Mouse (Mus musculus): Measurements from ENCODE around the gene Rabgap1l.

The Rabgap1l gene

DNA sequence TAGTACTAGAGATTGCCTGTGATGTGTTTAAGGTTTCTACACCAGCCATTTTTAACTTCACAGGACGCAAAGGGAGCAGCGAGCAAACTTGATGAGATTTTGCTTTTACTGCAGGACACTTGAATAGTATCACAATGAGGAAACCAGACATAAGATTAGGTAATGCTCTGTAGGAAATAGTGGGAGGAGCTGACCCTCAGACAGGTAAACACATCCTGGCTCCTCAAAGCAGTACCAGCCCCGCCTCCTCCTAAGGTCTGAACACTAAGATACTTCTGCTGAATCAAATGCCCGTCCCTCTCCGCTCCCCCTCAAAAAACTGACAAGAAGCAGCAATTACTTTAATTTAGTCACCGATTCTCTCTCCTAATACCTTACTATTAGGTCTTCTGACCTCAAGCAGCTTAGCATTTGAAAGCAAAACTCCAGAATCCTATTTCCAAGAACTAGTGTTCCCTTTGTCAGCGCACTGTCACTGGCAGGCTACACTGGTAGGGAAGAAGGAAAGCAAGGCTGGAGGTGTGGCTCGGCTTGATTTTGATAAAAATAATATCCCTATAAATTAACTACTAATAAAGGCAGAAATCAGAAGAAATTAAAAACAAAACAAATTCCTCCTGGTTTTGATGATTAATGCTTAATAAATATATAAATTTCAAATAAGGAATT is 474.8 kb downstream of the Rabgap1l start:
- DNase-seq (ENCODE audit: low read depth in 1 of 2, low spot score in 2 of 2): no peak

DNA sequence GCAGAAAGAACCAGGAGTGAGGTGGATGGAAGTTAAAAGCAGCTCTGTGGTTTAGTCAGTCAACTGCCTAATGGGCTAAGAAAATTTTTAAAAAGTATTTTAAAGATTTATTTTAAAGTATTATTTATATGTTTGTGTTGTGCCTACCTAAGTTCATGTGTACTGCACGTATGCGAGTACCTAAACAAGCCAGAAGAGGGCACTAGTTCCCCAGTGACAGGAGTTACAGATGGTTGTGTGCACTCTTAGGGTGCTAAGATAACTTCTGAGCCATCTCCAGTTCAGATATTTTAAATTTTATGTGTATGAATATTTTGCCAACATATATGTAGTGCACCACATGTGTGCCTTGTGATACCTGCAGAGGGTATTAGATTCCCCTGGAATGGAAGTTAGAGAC is 476.8 kb downstream of the Rabgap1l start:
- DNase-seq (ENCODE audit: low read depth in 1 of 2, low spot score in 2 of 2): no peak

DNA sequence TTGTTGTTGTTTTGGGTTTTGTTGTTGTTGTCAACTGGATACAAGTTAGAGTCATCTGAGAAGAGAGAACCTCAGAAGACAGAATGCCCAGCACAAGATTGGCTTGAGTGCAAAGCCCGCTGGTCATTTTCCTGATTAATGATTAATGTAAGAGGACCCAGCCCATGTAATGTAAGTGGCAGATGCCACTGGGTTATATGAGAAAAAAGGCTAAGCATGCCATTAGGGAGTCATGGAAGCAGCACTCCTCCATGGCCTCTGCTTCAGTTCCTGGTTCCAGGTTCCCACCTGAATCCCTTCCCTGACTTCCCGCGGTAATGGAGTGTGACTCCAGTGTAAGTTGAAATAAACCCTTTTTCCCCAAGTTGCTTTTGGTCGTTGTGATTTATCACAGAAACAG is 480.4 kb downstream of the Rabgap1l start:
- DNase-seq (ENCODE audit: low read depth in 1 of 2, low spot score in 2 of 2): no peak

DNA sequence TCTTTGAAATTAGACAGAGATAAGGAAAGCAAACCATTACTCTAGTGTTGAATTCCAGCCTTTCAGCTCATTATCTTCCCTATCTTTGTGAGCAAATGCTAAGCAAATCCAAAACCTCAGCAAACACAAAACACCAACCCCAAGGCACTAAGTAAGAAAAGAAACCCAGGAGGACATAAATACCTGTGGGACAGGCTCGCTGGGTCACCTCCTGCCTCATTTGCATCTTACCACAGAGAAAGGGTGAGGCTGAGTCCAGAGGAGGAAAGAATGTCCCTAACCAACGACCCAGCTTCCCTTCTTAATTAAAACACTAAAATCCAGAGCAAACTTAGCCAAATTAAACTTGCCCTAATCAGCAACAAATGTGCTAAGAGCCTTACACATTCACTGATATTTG is 481.1 kb downstream of the Rabgap1l start:
- no peak for DNase-seq (ENCODE audit: low read depth in 1 of 2, low spot score in 2 of 2)

DNA sequence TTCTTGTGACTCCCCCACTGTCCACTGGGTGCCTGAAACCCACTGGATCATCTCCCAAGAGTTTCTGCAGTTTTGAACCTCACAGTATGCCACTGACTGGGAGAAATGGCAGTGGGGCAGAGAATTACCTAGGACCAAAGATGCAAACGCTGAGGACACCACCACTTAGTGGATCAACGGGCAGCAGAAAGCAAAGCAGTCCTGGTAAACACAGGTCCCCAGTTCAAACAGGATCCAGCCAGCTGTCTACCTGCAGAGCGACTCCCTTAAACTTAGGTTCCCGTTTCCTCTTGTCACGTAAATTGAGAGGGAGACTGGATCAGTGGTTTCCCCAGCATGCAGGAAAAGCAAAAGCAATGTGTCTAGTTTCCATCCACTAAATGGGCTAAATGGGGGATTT is 483.1 kb downstream of the Rabgap1l start:
- DNase-seq (ENCODE audit: low read depth in 1 of 2, low spot score in 2 of 2): no peak

DNA sequence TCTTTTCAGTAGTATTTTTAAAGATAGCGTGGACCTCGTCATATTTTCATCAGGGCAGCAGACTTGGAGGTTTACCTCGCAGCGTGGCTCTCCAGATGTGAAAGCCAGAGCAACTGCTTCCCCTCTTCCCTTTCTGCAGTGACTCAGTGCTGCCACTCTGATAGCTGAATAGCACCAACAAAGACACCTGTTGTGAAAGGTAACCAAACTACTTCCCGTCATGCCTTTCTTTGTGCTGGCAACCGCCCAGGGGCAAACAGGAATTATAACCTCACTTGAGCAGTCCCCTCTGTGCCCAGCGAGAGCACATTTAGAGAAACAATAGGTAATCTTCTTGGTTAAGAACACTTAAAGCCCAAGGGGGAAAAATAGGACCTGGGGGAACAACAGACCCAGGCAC is 484.0 kb downstream of the Rabgap1l start:
- DNase-seq (ENCODE audit: low read depth in 1 of 2, low spot score in 2 of 2): peak in 1 of 2 experiments; percentile 15

DNA sequence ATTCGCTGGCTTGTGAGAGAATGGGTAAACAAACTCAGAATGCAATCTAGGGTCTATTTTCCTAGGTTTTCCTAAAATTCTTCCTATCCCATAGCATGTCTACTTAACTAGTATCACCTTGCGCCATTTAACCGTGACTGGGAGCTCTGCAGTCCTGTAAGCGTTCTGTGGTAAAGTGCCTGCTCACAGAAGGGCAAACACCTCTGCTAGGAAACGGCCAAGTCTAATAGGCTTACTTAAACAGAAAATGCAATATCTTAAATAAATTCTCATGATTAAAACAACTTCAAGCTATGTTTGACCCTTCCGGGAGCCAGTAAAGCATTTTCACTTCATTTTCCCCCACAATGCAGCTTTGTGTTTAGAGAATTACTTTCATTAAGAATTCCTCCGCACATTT is 484.5 kb downstream of the Rabgap1l start:
- DNase-seq (ENCODE audit: low read depth in 1 of 2, low spot score in 2 of 2): no peak

DNA sequence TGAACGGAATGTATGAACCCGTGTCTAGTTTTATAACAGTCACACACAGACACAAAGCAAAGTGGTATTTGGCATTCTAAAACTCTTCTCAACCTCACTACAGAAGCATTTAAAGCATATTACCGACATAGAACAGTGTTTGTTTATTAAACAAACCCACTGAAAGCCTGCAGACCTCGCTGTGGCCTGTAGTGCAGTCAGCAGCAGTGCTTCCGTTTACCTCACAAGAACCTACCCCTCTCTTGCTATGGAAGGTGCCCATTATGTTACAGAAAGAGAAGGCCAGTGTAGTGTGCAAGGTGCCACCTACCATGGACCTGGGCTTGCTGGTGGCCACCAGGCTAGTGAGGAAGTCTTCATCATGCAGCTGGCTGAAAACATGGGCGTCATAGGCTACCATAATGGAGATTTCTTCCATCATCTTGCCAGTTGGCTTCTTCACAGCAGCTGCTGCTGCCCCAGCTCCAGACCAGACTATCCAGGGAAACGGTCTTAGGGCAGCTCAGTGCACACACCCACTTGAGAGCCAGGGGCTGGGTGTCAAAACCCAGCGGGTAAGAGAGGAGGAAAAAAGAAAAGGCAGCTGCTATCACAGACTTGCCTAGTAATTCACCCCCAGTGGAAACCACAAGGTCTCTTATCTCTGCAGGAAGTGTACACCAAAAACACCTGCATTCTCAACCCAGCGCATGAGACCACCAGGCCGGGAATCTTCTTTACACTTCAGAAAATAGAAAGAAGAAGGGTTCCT is 486.0 kb downstream of the Rabgap1l start:
- DNase-seq (ENCODE audit: low read depth in 1 of 2, low spot score in 2 of 2): no peak

DNA sequence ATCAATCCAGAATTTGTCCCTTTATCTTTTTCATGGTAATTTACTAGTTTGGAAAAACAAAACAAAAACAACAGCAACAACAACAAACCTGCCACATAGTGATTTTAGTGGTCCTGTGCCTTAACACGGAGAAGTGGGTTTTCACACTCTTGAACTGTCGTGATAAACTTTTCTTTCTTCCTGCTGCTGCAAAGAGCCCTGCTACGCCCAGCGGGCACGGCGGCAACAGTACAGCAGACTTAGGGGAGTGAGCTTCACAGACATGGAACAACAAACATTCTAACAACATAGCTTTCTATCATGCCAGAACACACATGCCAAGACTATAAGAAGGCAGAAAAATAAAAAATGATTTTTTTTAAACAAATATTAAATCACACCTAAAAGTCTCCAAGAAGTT is 486.7 kb downstream of the Rabgap1l start:
- DNase-seq (ENCODE audit: low read depth in 1 of 2, low spot score in 2 of 2): no peak

DNA sequence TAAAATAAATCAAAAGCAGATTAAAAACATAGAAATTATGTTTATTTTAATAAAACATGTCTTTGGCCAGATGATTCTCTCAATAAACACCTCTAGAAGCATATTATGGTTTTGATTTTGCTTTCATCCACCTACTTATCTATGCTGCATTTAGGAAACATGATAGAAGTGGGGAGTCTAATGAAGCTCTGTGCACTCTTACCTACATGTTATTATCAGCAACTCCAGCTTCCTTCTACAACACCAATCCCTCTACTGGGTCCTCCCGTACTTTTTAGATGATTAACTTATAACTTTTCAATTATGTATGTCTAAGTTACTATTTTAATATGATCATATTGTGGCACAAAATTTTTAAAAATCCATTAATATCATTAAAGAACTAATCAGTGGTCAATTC is 487.2 kb downstream of the Rabgap1l start:
- DNase-seq (ENCODE audit: low read depth in 1 of 2, low spot score in 2 of 2): no peak

DNA sequence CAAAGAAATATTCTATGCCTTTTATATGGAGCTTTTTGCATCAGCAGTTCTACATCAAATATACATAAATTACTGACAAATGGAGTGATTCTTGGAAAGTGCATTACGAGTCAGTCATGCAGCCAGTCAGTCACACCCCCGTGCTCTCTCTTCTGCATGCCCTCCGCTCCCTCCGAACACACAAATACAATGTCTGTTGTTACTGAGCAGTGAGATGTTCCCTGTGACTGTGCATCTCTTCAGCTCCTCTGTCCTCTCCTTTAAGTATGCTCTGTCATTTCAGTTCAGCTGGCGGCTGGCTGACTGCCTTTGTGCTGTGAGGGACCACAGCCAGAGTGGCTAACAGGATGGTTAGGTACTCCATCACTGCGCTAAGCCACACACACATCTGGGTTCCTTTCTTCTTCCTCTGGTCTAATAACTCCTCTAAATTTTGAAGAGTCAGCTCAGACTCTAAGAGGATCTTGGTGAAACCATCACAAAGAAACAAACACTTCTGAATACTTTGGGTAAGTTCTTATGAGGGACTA is 488.0 kb downstream of the Rabgap1l start:
- no peak for DNase-seq (ENCODE audit: low read depth in 1 of 2, low spot score in 2 of 2)

DNA sequence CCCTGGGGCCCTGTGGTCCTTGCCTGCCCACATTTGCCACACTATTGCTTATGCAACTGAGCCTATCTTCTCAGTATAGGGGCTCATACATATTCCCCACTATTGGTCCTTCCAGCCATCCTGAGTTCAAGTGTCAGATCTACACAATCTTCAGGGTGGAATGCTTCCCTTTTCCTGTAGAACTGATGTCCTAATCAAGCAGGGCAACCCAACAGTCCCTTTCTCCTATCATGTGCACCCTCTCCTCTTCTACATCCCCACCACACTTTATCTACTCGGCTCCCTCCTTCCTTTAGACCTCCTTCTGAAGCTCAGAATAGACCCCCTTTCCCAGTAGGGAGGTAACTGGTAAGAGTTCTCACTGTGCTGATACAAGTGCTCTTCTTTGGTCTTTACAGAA is 490.7 kb downstream of the Rabgap1l start:
- no peak for DNase-seq (ENCODE audit: low read depth in 1 of 2, low spot score in 2 of 2)

DNA sequence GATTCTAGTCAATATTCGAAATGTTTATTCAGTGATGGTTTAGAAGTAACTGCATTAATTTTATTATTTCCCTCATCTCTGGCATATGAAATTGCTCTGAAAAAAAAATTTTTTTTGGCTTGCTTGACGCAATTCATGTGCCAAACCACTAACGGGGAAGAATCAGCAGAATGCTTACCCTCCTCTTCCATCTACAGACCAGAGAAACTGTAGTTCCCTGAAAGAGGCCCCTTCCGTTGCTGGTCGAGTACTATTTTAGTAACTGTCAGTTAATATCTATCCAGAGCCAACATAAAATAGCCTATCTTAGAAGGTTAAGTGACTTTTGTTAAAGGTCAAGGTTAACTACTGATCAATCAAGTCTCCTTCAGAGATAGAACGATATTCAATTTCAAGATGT is 491.9 kb downstream of the Rabgap1l start:
- no peak for DNase-seq (ENCODE audit: low read depth in 1 of 2, low spot score in 2 of 2)

DNA sequence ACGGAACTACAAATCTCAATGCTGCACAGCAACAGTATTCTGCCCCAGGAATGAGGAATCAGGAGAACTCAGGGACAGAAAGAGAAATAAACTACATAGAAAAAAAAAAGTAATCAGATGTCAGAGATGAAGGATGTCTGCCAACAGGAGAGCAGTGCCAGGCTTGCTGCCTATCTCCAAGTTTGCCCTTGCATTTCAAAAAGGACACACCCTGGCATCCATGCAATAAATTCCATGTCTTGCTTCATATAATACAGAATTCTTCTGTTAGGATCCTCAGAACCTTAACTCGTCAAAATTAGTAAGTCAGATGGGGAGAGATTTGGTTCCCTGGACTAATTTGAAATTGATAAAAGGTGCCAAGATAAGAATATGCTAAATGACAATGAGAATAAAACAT is 492.3 kb downstream of the Rabgap1l start:
- no peak for DNase-seq (ENCODE audit: low read depth in 1 of 2, low spot score in 2 of 2)

DNA sequence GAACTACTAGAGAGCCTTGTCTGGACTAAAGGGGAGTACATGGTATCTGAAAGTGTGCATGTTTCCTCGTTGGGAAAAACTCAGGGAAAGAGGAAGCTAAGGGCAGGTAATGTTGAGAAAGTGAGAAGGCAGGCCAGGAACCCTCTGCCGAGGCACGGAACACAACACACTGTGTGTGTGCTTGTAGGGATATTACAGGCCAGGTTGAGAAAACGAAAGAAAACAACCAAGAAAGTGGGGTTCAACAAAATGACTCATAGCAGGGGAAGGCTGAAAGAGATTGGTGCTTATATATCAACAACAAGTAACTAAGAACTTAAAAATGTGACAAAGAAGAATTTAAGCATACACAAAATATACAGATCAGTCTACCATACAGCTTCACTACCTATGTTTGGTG is 493.0 kb downstream of the Rabgap1l start:
- DNase-seq (ENCODE audit: low read depth in 1 of 2, low spot score in 2 of 2): no peak

DNA sequence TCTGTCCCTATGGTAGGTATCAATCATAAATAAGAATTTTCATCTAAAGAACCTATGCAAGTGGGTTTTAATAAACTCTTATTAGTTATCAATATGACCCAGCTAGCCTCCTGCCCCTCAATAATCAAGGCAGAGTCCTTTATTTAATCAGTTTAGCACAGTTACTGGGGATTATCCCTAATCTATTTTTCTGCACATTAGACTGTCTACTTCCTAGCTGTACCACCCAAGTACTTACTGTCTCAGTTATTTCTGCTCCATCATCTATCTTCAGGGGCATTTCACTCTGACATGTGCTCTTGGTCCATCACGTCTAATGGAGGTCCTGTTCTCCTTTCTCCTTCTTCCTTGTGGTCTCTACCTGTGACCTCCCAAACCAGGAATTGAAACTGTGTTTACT is 494.1 kb downstream of the Rabgap1l start:
- DNase-seq (ENCODE audit: low read depth in 1 of 2, low spot score in 2 of 2): no peak

DNA sequence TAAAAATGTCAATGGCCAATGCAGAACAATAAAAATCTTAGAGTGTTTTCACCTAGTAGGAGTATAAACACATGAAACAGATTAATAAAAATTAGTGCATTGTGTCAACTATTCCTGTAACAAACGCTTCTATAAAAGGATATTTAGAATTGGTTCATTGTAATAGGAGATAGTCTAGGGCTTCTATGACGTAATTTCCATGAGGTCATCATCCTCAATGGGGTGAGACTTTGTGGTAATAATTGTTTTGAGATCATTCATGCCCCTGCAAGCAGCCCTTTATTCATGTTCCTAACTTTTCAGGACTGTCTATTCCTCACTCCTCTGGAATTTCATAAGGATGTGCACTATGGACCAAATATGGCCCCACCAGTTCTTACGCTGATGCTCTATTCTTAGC is 495.3 kb downstream of the Rabgap1l start:
- no peak for DNase-seq (ENCODE audit: low read depth in 1 of 2, low spot score in 2 of 2)

DNA sequence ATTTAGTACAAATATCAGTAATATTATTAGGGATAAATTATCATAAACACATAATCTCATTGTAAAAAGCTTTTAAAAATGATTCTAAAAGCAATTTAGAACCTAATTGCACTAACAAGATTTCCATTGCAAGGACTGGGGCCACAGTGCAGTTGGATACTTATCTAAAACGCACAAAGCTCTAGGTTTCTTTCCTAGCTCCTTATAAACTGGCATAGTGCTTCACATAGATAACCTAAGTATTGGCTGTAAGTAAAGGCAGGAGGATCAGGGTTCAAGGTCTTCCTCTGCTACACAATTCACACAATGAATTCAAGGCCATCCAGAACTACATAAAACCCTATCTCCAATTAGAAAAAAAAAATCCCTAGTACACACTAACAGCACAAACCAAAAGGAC is 497.7 kb downstream of the Rabgap1l start:
- DNase-seq (ENCODE audit: low read depth in 1 of 2, low spot score in 2 of 2): no peak

DNA sequence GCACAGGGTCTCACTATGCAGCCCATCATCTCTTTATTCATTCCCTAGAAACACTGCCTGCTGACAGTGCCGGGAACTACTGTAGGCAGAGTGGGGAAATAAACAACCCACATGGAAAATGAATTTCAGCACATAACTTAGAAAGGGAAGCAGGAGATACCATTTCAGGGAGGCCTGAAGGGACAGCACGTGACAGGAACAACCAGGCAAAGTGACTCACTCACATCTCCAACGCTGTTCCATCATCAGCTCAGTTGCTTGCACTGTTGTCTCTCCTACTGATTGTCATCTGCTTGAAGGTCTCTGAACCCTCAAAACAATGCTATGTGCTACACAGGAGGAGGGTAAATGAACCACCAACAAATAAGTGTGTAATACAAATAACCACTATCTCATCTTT is 499.5 kb downstream of the Rabgap1l start:
- DNase-seq (ENCODE audit: low read depth in 1 of 2, low spot score in 2 of 2): no peak

DNA sequence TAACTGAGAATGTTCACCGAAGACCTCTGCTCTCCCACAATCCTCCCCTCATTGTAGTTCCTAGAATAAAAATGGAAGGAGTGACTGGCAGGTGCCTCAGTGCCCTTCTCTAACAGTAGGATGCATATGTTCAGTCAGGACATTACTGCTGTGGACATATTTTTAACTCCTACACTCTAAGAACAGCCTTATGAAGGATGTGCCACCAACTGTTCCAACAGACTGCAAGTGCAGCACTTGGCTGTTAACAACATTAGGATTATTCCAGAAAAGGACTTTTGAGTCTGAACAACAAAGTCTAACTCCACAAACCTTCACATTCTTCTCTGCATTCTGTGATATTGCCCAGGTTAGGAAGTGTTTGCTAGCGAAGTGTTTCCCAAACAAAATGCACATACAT is 501.0 kb downstream of the Rabgap1l start:
- DNase-seq (ENCODE audit: low read depth in 1 of 2, low spot score in 2 of 2): no peak

DNA sequence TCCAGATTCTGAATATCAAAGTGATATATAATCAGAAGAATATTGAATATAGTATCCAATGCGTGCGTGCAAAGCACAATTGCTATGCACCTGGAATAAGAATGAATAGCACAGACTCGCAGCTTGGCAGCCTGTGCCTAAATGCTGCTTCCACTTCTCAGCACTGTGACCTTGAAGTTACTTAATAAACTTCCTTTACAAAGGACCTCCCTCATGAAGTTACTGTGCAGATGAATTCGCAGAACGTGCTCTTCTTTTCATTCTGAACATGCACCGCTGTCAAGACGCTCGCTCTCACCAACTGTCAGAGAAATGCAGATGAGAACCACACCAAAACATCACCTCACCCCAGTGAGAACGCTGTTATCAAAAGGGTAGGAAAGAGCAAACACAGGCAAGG is 502.8 kb downstream of the Rabgap1l start:
- DNase-seq (ENCODE audit: low read depth in 1 of 2, low spot score in 2 of 2): no peak

DNA sequence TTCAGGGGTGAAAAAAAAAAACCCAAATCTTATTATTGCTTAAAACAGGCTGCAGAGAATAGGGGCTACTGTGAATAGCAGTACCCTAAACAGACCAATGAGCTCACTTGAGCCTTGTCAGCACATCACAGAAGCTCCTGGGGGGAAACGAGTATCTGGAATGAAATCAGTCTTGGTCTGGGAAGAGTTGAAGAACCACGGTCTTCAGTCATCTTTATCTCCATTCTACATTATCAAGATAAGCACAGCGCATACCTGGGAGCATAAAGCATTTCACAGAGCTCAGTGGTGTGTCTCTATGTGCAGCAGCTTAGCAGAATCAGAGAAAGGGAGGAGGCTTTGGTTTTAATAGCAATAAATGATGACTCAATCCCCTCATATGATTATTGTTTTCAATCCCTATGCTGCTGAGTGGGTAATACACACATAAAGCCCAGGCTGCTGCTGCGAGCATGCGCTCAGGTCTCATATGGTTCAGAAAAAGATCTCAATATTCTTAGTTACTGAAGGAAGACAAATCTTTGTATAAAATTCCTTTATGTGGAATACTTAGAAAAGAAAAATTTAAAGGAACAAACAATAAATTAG is 505.9 kb downstream of the Rabgap1l start:
- no peak for DNase-seq (ENCODE audit: low read depth in 1 of 2, low spot score in 2 of 2)
